Mouse (Mus musculus) cortical plate, adult 2 months (tissue): Measurements from ENCODE around the gene Per3. TPM values are rescaled to one million over a fixed set of nuclear protein-coding genes. Genes with fewer than 3 reads are reported as not detected.
"Not testable (repeated sequence)": the region's sequence is repeated elsewhere in the genome, so short reads cannot be mapped to it uniquely, and the experiment has no call there.

Source experiments
- H3K27ac ChIP-seq: fragments of 200-500 bp; 2 replicates; pipeline ENCODE4 v1.5.1; 2012; ENCODE audit warnings: low read length, control low read depth, inconsistent platforms; ENCODE audit not compliant: insufficient read depth
- H3K4me1 ChIP-seq: fragments of 200-500 bp; 2 replicates; pipeline ENCODE4 v1.6.1; 2011; ENCODE audit warnings: low read length; ENCODE audit not compliant: control insufficient read depth, insufficient read depth
- H3K4me3 ChIP-seq: fragments of 200-500 bp; 2 replicates; pipeline ENCODE4 v1.5.1; 2011; ENCODE audit warnings: mild to moderate bottlenecking, low read length, control low read depth; ENCODE audit not compliant: insufficient read depth
- CTCF ChIP-seq: fragments of 200-500 bp; IDR thresholded peaks from 2 replicates; pipeline ENCODE4 v1.5.1; 2011; ENCODE audit warnings: mild to moderate bottlenecking, control low read depth, low read length; ENCODE audit not compliant: insufficient read depth; ENCODE audit errors: extremely low read depth
- POLR2A ChIP-seq: fragments of 200-500 bp; IDR thresholded peaks from 2 replicates; pipeline ENCODE4 v1.6.1; 2011; ENCODE audit warnings: mild to moderate bottlenecking, low read length, control low read depth; ENCODE audit not compliant: insufficient read depth; ENCODE audit errors: extremely low read depth
- polyA plus RNA-seq: library from polyadenylated mRNA; depleted of rRNA; stranded (reverse); fragments of >200 nt; gene quantifications from 2 replicates; pipeline ENCODE4 v1.2.3, GENCODE M21; 2012

The Per3 gene
- polyA plus RNA-seq, 1 experiment: 42.8 TPM

DNA sequence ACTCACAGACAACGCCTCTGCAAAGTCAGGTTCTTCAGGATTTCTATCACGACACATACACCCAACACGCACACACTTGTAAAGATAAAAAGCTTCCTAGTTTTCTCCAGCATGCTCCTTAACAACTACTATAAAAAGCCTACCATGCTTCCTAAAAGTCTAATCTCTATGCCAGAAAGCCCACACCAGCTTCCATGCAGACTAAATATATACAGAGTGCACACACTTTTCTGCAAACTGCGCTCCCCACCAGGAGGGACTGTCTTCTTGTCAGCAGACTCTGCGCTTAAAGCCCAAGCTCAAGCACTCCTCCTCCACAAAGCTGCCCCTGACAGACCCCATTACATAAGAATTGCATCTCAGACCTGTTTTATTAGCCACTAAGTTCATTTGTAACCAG lies 3.0 kb downstream of the Per3 start:
- Histone ChIP-seq H3K27ac (no peak overlapping the region), H3K4me3 (peak overlapping the region; percentile 28), H3K4me1 (peaks cover 2% of the 10 kb centered on the region)
- TF ChIP-seq POLR2A (0 out of 2 replicates have a peak, but pooled peaks have one; percentile 15), CTCF (no peak)

DNA sequence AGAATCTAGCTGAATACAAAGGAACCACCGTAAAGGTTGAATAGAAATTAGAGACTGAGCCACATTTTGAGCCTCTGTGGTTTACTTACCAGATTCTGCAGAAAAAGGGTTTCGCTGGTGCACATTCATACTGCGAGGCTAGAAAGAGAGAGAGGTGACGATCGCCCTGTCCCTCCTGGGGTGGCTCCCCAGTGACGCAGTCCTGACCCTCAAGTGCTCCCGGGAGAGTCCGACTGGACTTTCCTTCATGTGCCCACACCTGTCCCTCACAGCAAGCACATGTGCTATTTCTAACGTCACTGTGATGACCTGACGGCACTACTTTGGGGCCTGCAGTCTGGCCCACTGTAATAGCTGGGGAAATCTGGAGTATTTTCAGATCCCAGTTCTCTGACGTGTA lies 6.7 kb downstream of the Per3 start:
- Histone ChIP-seq H3K27ac (no peak overlapping the region), H3K4me3 (no peak overlapping the region), H3K4me1 (peaks cover 2% of the 10 kb centered on the region)
- TF ChIP-seq POLR2A: no peak
- TF ChIP-seq CTCF: no peak

DNA sequence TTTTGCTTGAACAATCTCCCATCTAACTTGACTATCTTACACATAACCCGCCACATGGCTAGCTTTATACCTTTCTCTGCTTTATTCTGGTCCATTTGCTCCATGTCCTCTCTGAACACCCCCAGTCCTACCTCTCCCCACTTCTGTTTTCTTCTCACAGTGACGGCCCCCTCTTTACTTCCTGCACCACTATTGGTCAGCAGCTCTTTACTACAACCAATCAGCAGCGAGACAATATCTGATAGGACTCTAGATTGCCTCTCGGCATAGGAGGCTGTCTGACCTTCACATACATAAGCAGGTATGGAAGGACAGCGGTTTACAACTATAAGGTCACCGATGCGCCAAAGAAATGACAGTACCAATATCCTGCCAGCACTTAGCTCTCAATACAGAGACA lies 7.9 kb downstream of the Per3 start:
- Histone ChIP-seq H3K4me3 (no peak overlapping the region), H3K4me1 (peaks cover 2% of the 10 kb centered on the region), H3K27ac (no peak overlapping the region)
- TF ChIP-seq CTCF: no peak
- TF ChIP-seq POLR2A: no peak

DNA sequence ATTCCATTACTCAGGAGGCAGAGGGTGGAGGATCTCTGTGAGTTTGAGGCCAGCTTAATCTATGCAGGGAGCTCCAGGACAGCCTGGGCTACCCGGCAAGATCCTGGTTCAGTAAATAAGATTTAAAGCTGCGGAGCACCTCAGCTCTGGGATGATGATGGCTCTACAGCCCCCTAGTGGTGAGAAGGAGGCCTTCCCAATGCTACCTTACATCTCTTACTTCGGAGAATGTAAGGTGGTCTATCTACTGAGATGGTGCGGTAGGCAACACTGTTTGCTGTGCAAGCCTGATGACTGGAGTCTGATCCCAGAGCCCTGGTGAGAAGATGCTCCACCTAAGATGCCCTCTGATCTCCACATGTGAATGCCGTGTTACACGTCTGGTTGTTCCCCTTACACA lies 17.5 kb downstream of the Per3 start:
- Histone ChIP-seq H3K27ac (no peak overlapping the region), H3K4me3 (no peak overlapping the region), H3K4me1 (no peaks in the 10 kb centered on the region)
- TF ChIP-seq POLR2A: no peak
- peak; percentile 64 for TF ChIP-seq CTCF

DNA sequence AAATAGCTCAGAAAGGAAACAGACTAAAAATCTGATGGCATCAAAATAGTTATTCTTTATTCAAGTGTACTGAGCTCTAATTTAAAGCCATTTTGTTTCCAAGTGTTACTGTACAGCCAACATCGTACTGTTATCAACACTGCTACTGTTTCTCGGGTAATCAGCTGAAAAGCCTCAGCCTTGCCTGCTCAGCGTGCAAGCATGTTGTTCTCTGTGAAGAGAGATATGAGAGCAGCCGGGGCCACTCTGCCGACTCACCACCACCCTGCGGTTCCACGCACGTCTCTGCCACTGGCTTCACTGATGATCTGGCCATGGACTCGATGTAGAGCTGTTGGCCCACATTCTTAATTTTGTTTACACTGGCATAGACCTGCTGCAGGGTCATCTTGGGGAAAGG lies 20.3 kb downstream of the Per3 start:
- H3K4me3 ChIP-seq: no peak overlapping the region
- no peak overlapping the region for H3K27ac ChIP-seq
- TF ChIP-seq CTCF (no peak), POLR2A (no peak)
- no peaks in the 10 kb centered on the region for H3K4me1 ChIP-seq

DNA sequence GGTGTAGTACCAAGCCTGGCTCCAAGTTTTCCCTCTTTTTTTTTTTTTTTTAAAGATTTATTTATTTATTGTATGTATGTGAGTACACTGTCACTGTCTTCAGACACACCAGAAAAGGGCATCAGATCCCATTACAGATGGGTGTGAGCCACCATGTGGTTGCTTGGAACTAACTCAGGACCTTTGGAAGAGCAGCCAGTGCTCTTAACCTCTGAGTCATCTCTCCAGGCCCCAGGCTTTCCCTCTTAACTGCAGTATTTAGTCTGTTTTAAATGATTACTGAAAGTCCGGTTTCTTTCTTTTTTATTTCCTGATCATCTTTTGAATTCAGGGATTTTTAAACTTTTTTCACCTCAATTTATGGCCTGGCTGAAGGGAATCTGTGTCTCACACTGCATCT lies 27.1 kb downstream of the Per3 start:
- H3K4me3 ChIP-seq, H3K4me1 ChIP-seq, H3K27ac ChIP-seq: not testable (repeated sequence)

DNA sequence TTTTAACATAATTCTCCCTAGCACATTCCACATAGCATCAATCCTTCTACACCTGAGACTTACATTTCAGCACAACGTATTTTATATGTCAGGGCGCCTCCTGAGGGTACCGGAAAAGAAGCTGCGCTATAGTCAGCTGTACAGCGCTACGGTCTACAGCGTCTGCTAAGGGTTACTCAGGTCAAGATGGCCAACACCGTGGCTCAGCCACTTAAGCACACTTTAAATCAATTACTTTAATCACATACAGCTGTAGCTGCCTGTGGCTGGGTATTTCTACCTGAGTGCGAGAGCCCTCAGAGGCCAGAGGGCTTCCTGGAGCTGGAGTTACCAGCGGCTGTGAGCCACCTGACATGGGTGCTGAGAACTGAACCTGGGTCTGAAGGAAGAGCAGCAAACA lies 28.5 kb downstream of the Per3 start:
- no peaks in the 10 kb centered on the region for H3K4me1 ChIP-seq
- TF ChIP-seq POLR2A (no peak), CTCF (no peak)

DNA sequence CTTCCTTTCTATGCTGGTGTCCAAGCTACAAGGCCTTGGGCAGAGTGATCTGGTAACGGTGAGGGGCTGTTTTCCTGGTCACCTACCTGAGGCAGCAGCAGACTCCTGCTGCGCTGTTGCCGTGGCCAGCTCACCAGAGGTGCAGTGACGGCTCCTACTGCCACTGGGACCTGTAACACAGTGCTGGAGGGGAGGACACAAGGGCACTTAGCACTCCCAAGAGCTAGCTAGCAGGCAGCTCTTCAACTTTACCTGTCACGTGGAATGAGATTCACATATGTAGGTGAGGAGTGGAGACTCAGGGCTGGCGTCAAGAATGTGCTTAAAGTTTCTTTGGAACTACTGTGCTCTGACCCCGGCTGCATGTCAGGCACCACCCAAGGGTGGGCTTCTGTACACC lies 34.1 kb downstream of the Per3 start:
- no peaks in the 10 kb centered on the region for H3K4me1 ChIP-seq
- TF ChIP-seq POLR2A (no peak), CTCF (no peak)
- H3K4me3 ChIP-seq: no peak overlapping the region
- no peak overlapping the region for H3K27ac ChIP-seq

More for the DNA sequence above, 28.5 kb downstream of the Per3 start:
- H3K4me3 ChIP-seq: no peak overlapping the region
- H3K27ac ChIP-seq: no peak overlapping the region

DNA sequence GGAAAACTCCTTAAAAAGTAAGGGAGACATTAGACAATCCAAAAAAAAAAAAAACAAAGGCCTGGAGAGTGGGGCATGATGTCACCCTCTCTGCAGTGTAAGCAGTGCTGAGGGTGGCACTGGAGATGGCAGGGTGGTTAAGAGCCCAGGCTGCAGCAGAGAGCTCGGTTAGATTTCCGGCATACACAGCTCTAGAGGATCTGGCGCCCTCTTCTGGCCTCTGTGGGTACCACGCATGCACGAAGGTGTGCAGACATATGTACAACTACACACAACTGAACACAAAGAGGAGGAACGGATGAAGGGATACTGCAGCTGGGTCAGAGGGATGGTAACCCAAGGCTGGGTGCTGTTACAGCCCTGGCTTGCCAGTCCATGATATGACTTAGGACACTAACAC lies 37.5 kb downstream of the Per3 start:
- Histone ChIP-seq H3K4me1 (no peaks in the 10 kb centered on the region), H3K4me3 (no peak overlapping the region), H3K27ac (no peak overlapping the region)
- TF ChIP-seq CTCF (peak; percentile 49), POLR2A (no peak)

DNA sequence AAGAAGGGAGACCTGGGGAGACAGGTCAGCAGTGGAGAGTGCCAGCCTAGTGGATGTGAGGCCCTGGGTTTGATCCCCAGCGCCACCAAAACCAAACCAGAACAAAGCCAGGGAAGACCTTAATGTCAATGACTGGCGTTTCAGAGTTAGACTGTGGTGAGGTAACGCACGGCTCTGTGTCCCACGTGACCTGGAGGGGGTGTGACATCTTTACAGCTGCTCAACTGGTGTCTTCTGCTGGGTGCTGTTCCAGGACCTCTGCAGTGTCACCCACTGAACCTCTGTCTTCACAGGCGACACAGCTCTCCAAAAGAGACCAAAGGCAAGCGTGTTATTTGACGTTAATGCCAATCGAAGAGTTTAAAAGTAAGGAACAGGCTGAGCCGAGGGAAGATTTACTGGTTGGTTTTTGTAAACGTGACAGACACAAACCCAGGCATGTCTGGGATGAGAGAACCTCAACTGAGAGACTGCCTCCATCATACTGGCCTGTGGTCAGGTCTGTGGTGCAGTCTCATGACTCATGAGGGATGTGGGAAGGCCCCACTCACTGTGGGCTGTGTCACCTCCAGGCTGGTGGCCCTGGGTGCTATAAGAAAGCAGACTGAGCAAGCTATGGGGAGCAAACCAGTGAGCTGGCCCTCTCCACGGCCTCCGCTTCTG lies 38.7 kb downstream of the Per3 start:
- Histone ChIP-seq H3K4me1 (no peaks in the 10 kb centered on the region), H3K27ac (no peak overlapping the region), H3K4me3 (no peak overlapping the region)
- no peak for TF ChIP-seq POLR2A
- TF ChIP-seq CTCF: no peak

DNA sequence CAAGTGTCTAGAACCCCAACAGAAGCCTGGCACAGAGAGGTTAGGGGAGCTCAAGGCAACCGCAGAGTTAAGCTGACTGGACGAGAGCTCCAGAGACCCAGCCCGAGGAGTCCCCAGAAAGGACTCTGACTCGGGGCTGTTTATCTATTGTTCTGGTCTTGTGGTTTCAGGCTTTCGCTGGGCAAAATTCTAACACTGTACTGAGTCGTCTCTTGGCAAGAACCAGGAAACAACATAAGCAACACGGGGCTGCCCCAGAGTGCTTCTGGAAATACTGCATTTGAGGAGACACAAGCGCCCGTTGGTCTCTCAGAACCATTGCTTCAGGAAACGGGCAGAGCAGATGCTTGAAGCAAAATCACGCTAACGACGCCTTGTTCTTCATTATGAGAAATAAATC lies 43.1 kb downstream of the Per3 start:
- no peak for TF ChIP-seq POLR2A
- TF ChIP-seq CTCF: no peak
- Histone ChIP-seq H3K27ac (no peak overlapping the region), H3K4me3 (no peak overlapping the region), H3K4me1 (no peaks in the 10 kb centered on the region)

DNA sequence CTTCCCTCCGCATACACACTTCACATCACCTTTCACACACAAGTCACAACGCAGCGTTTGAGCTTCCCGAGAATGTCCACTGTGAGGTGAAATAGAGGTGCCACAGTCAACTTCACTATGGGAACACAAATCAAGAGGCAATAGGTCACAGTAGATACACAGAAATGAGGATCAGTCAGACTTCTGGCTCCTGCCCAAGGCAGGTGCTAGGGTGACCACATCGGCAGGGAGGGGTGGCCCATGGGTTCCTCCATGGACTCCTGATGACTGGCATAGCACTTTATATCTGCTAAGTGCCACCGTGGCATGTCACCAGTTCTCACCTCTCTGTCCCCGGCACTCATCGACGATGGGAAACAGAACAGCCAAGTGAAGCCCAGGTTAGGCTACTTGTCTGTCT lies 45.8 kb downstream of the Per3 start:
- TF ChIP-seq POLR2A (no peak), CTCF (no peak)
- Histone ChIP-seq H3K4me1 (no peaks in the 10 kb centered on the region), H3K4me3 (no peak overlapping the region), H3K27ac (no peak overlapping the region)
